Mouse (Mus musculus) ES-E14 (cell line): ENCODE measurements at regions not wholly inside any gene's neighbourhood (a gene's known extent, or its start where the extent isn't known, plus 50 kb on each side); places are given as distances from the start of the nearest gene placed in this dataset.

Source experiments
- DNase-seq: peaks from one replicate; pipeline ENCODE4 v3.0.0-alpha.2; 2013; ENCODE audit warnings: low read depth, low spot score
- H3K27ac ChIP-seq: 2 replicates; pipeline ENCODE4 v1.5.1; 2012; ENCODE audit warnings: low read depth, mild to moderate bottlenecking, low read length, moderate library complexity, mixed read lengths; ENCODE audit not compliant: poor library complexity, insufficient read depth, severe bottlenecking
- H3K36me3 ChIP-seq: 2 replicates; pipeline ENCODE4 v1.6.1; 2012; ENCODE audit warnings: mild to moderate bottlenecking, low read length, moderate library complexity, mixed read lengths; ENCODE audit not compliant: control insufficient read depth, poor library complexity, insufficient read depth, severe bottlenecking
- H3K4me1 ChIP-seq, 2 experiments: fragments of 150-350 bp in 1 of 2; sonication (generic) in 1 of 2; 2 replicates each; pipeline ENCODE4 v1.6.1; 2012; ENCODE audit warnings: low read length in 2 of 2, mild to moderate bottlenecking in 1 of 2, mixed read lengths in 1 of 2; ENCODE audit not compliant: control insufficient read depth in 2 of 2, insufficient read depth in 2 of 2, poor library complexity in 1 of 2
- H3K4me3 ChIP-seq, 2 experiments: fragments of 150-350 bp in 1 of 2; sonication (generic) in 1 of 2; 2 replicates each; pipeline ENCODE4 v1.5.1; 2012; ENCODE audit warnings: low read length in 2 of 2, low read depth in 1 of 2, mild to moderate bottlenecking in 1 of 2, mixed read lengths in 1 of 2; ENCODE audit not compliant: insufficient read depth in 1 of 2, poor library complexity in 1 of 2, severe bottlenecking in 1 of 2
- H3K9ac ChIP-seq: 2 replicates; pipeline ENCODE4 v1.6.1; 2012; ENCODE audit warnings: low read depth, mild to moderate bottlenecking, low read length, mixed read lengths; ENCODE audit not compliant: poor library complexity, insufficient read depth, severe bottlenecking
- H3K9me3 ChIP-seq: fragments of 150-350 bp; sonication (generic); 2 replicates; pipeline ENCODE4 v1.6.1; 2012; ENCODE audit warnings: low read depth, mild to moderate bottlenecking, low read length; ENCODE audit not compliant: control insufficient read depth, insufficient read depth
- CHD2 ChIP-seq: IDR thresholded peaks from 2 replicates; pipeline ENCODE4 v1.6.1; 2014; ENCODE audit warnings: mild to moderate bottlenecking, low read depth, low read length, inconsistent platforms
- HCFC1 ChIP-seq: IDR thresholded peaks from 2 replicates; pipeline ENCODE4 v1.6.1; 2012; ENCODE audit warnings: low read length, inconsistent platforms, borderline replicate concordance; ENCODE audit not compliant: insufficient read depth
- MAFK ChIP-seq: IDR thresholded peaks from 2 replicates; pipeline ENCODE4 v1.6.1; 2014; ENCODE audit warnings: mild to moderate bottlenecking, low read depth, low read length, inconsistent platforms; ENCODE audit not compliant: insufficient read depth
- ZC3H11A ChIP-seq: IDR thresholded peaks from 2 replicates; pipeline ENCODE4 v1.6.1; 2012; ENCODE audit warnings: low read depth, mild to moderate bottlenecking, inconsistent platforms, low read length, borderline replicate concordance
- ZNF384 ChIP-seq: IDR thresholded peaks from 2 replicates; pipeline ENCODE4 v1.6.1; 2012; ENCODE audit warnings: low read depth, low read length, inconsistent platforms
- in situ Hi-C, 2 experiments: fragments of 600-800 bp; cut with MboI; formaldehyde crosslinking; loops; one replicate each; pipeline ENCODE4 v1.15.1; 2025; ENCODE audit warnings: low sequenced_read_pairs in 2 of 2, inconsistent platforms in 1 of 2; ENCODE audit not compliant: unreplicated experiment in 2 of 2

DNA sequence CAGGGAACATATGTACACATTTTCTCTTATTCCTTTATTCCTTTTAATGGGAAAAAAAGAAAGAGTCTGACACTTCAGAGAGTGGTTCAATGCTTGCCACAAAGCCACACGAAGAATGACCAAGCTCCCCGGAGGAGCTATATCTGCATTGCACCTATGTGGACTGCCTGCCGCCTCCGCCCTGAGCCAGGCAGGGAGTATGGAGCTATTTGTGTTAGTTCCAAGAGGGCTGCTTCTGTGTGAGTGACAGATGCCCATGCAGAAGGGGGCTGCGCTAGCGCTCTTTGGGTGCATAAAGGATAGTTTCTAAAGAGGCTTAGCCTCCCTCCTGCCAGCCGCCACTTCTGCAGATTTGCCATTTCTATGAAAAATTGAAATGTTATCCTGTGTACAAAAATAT lies 365.3 kb upstream of the Tshz3 start:
- H3K4me3 ChIP-seq, result no peak overlapping the region
- in situ Hi-C loops, result no loop called here
- H3K36me3 ChIP-seq, result no peaks in the 10 kb centered on the region
- H3K9ac ChIP-seq, result no peak overlapping the region
- H3K9me3 ChIP-seq, result no peaks in the 10 kb centered on the region
- no peak for DNase-seq
- TF ChIP-seq MAFK, result no peak
- TF ChIP-seq CHD2, result no peak
- no peak for TF ChIP-seq ZC3H11A
- TF ChIP-seq HCFC1, result no peak
- no peak for TF ChIP-seq ZNF384
- no peak overlapping the region for H3K27ac ChIP-seq
- H3K4me1 ChIP-seq, result peaks cover 0 to 2% of the 10 kb centered on the region in 2 experiments; a peak in 2 of 4 replicates

DNA sequence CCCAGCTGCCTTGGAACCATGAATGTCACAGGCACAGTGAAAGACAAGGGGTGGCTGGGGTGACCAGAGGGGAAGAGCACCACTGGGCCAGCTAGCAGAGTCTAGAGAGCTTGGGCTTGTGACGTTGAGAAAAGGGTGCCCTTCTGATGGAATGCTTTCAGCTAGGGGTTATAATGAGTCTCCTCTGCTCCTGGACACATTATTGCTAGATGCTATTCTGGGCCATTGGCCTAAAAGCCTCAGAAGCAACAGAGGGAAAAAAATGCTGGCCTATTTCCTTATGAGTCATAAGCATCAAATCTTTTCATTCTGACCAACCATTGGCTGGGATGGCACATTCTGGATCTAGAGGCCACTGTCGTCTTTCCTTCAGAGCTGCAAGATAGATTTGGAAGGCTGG lies 369.8 kb upstream of the Tshz3 start:
- in situ Hi-C loops, result loop anchor here in 1 of 2 experiments (10.0 kb wide), 1 partner anchor 63 kb away; no protein-coding TSS in a partner anchor
- no peak for TF ChIP-seq ZNF384
- TF ChIP-seq MAFK, result no peak
- TF ChIP-seq HCFC1, result no peak
- TF ChIP-seq ZC3H11A, result no peak
- no peak for TF ChIP-seq CHD2
- H3K9me3 ChIP-seq, result no peaks in the 10 kb centered on the region
- no peak overlapping the region for H3K27ac ChIP-seq
- H3K4me1 ChIP-seq, result no peaks in the 10 kb centered on the region; a peak in 1 of 4 replicates
- H3K36me3 ChIP-seq, result no peaks in the 10 kb centered on the region
- H3K9ac ChIP-seq, result no peak overlapping the region
- no peak overlapping the region for H3K4me3 ChIP-seq
- DNase-seq, result no peak

DNA sequence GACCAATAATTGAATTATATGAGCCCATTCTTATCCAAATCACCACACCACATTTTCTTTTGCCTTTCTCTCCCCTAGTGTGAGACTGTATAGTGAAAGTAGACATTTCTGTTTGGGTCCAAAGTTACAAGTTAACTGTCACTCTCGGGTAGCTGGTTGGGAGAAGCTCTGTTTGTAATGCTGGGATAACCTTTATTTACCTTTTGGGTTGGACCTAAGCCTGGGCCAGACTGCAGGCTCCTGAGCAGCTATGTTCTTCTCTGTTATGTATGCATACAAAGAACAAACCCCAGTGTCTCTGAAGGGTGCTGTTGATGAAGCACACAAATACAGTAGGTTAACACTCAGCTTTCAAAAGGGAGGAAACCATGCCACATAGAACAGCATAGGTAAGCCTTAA lies 373.9 kb upstream of the Tshz3 start:
- in situ Hi-C loops, result loop anchor here in 1 of 2 experiments (10.0 kb wide), 1 partner anchor 59 kb away; no protein-coding TSS in a partner anchor
- DNase-seq, result no peak
- H3K4me3 ChIP-seq, result no peak overlapping the region
- H3K36me3 ChIP-seq, result no peaks in the 10 kb centered on the region
- H3K9ac ChIP-seq, result no peak overlapping the region
- no peak overlapping the region for H3K27ac ChIP-seq
- TF ChIP-seq ZNF384 (no peak), HCFC1 (no peak), ZC3H11A (no peak)
- no peaks in the 10 kb centered on the region for H3K4me1 ChIP-seq
- H3K9me3 ChIP-seq, result no peaks in the 10 kb centered on the region

DNA sequence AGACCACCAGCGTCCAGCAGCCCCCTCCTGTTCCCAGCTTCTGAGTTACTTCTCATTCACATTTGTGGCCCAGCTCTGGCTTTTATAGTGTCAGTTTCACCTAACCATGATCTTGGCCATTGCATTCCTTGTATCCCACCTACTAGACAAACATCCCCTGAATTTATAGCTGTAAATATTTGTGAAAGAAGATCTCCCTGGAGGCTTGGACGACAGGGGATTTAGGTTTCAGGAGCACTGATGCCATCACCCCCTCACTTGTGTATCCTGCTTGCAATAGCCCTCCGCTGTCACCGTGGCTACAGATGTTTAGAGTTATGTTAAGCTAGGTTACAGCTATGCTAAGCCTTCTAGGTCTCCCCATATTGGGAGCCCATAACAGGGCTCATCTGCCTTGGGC lies 375.7 kb upstream of the Tshz3 start:
- H3K36me3 ChIP-seq, result no peaks in the 10 kb centered on the region
- H3K4me1 ChIP-seq, result no peaks in the 10 kb centered on the region
- H3K27ac ChIP-seq, result no peak overlapping the region
- no peak for DNase-seq
- no peak overlapping the region for H3K4me3 ChIP-seq
- in situ Hi-C loops, result loop anchor here in 1 of 2 experiments (10.0 kb wide), 1 partner anchor 57 kb away; no protein-coding TSS in a partner anchor
- no peaks in the 10 kb centered on the region for H3K9me3 ChIP-seq
- TF ChIP-seq CHD2 (no peak), HCFC1 (no peak), ZNF384 (no peak), ZC3H11A (no peak), MAFK (no peak)
- H3K9ac ChIP-seq, result no peak overlapping the region
